Mouse (Mus musculus) neural tube, embryonic 14.5 days (tissue): Measurements from ENCODE around the gene Plcd4. TPM values are rescaled to one million over a fixed set of nuclear protein-coding genes. Genes with fewer than 3 reads are reported as not detected.

ENCODE experiments used
- microRNA-seq: library from miRNA; unstranded; fragments of <30 nt; microRNA quantifications from one replicate; pipeline ENCODE4, GENCODE M21; 2016
- polyA plus RNA-seq: library from polyadenylated mRNA; unstranded; fragments of >200 nt; fragmentation: Nextera tagmentation; extraction: Ambion mirVana; gene quantifications from 2 replicates; pipeline ENCODE4 v1.2.1, GENCODE M21; 2014

The Plcd4 gene
- polyA plus RNA-seq, 1 experiment from 2014 or later: 7.5 TPM

Small RNA genes within 50 kb of the gene (microRNA-seq; reads per million reads assigned to microRNA genes)
- not detected for gene Gm25035

Other genes with a start within 250 kb of the Plcd4 start
- gene Tmbim1, start 237.3 kb upstream of the Plcd4 start, polyA plus RNA-seq: 7.3 and 7.5 TPM in 2 replicates
- gene Catip, start 180.8 kb upstream of the Plcd4 start, polyA plus RNA-seq: 0.86 and 1.1 TPM in 2 replicates
- 1.7 and 2.2 TPM in 2 replicates for gene Slc11a1, start 167.7 kb upstream of the Plcd4 start, polyA plus RNA-seq
- 12.5 and 19.0 TPM in 2 replicates for gene Ctdsp1, start 151.4 kb upstream of the Plcd4 start, polyA plus RNA-seq
- 0.17 and 0.20 TPM in 2 replicates for gene Vil1, start 133.5 kb upstream of the Plcd4 start, polyA plus RNA-seq
- gene Cnot9, start 36.8 kb upstream of the Plcd4 start, polyA plus RNA-seq: 48.6 and 52.9 TPM in 2 replicates
- gene Usp37, start 1.4 kb downstream of the Plcd4 start, polyA plus RNA-seq: 27.9 and 28.3 TPM in 2 replicates
- 9.3 and 9.5 TPM in 2 replicates for gene Zfp142, start 45.4 kb downstream of the Plcd4 start, polyA plus RNA-seq
- 22.9 and 26.4 TPM in 2 replicates for gene Bcs1l, start 45.4 kb downstream of the Plcd4 start, polyA plus RNA-seq
- gene Rnf25, start 58.5 kb downstream of the Plcd4 start, polyA plus RNA-seq: 9.4 and 10.6 TPM in 2 replicates
- 14.6 and 17.9 TPM in 2 replicates for gene Stk36, start 58.6 kb downstream of the Plcd4 start, polyA plus RNA-seq
- gene Ttll4, start 118.9 kb downstream of the Plcd4 start, polyA plus RNA-seq: 11.6 and 17.1 TPM in 2 replicates
- gene Cyp27a1, start 170.7 kb downstream of the Plcd4 start, polyA plus RNA-seq: 1.2 and 2.9 TPM in 2 replicates
- gene Prkag3, start 206.3 kb downstream of the Plcd4 start, polyA plus RNA-seq: 0.23 TPM in 1 of 2 replicates, not detected in the other
- 8.4 TPM in 1 of 2 replicates, not detected in the other for gene Wnt6, start 229.0 kb downstream of the Plcd4 start, polyA plus RNA-seq
- gene Wnt10a, start 248.6 kb downstream of the Plcd4 start, polyA plus RNA-seq: not detected in 2 replicates